Mouse (Mus musculus) liver, embryonic 14.5 days (tissue): ENCODE data around the gene Prep. TPM values are rescaled to one million over a fixed set of nuclear protein-coding genes. Genes with fewer than 3 reads are reported as not detected.
A peak's percentile ranks its signal among the peaks of the same experiment; 100 is the strongest.

Experiments used
- ATAC-seq: fragments of 200-750 bp; cut with Nextera tagmentation; 2 replicates; pipeline ENCODE4 v1.8.0; 2017; ENCODE audit warnings: moderate number of reproducible peaks, mild to moderate bottlenecking, moderate library complexity; ENCODE audit not compliant: insufficient read depth
- DNase-seq, 3 experiments: peaks; one replicate each; pipeline ENCODE4 v3.0.0-alpha.2; 2012 to 2013; ENCODE audit warnings: low read depth in 3 of 3, low spot score in 3 of 3
- H3K27ac ChIP-seq: fragments of 300-500 bp; sonication (generic); 2 replicates; pipeline ENCODE4 v1.5.1; 2014; ENCODE audit warnings: moderate library complexity, mild to moderate bottlenecking, control low read depth, inconsistent platforms
- H3K27me3 ChIP-seq: fragments of 300-500 bp; sonication (generic); 2 replicates; pipeline ENCODE4 v1.6.1; 2014; ENCODE audit warnings: mild to moderate bottlenecking, low read length, moderate library complexity; ENCODE audit not compliant: control insufficient read depth, insufficient read depth
- H3K36me3 ChIP-seq: fragments of 300-500 bp; sonication (generic); replicated peaks from 2 replicates; pipeline ENCODE4 v1.6.1; 2014; ENCODE audit warnings: low read depth; ENCODE audit not compliant: control insufficient read depth, insufficient read depth
- H3K4me1 ChIP-seq, 2 experiments: fragments of 200-500 bp in 1 of 2; fragments of 300-500 bp in 1 of 2; sonication (generic) in 1 of 2; replicated peaks; 2 replicates each; pipeline ENCODE4 v1.6.1; 2012 to 2014; ENCODE audit warnings: antibody characterized with exemption in 1 of 2, inconsistent platforms in 1 of 2, low read length in 1 of 2; ENCODE audit not compliant: control insufficient read depth in 2 of 2, insufficient read depth in 2 of 2
- H3K4me2 ChIP-seq: fragments of 300-500 bp; sonication (generic); 2 replicates; pipeline ENCODE4 v1.6.1; 2014; ENCODE audit warnings: low read depth, mild to moderate bottlenecking, control low read depth, moderate library complexity
- H3K4me3 ChIP-seq, 2 experiments: fragments of 200-500 bp in 1 of 2; fragments of 300-500 bp in 1 of 2; sonication (generic) in 1 of 2; 2 replicates each; pipeline ENCODE4 v1.5.1; 2012 to 2014; ENCODE audit warnings: low read depth in 2 of 2, low read length in 2 of 2, mild to moderate bottlenecking in 2 of 2, control low read depth in 1 of 2, inconsistent platforms in 1 of 2, moderate library complexity in 1 of 2; ENCODE audit not compliant: insufficient read depth in 1 of 2
- H3K9ac ChIP-seq: fragments of 300-500 bp; sonication (generic); replicated peaks from 2 replicates; pipeline ENCODE4 v1.6.1; 2014; ENCODE audit warnings: mild to moderate bottlenecking, control low read depth, moderate library complexity
- H3K9me3 ChIP-seq: fragments of 300-500 bp; sonication (generic); 2 replicates; pipeline ENCODE4 v1.6.1; 2016; ENCODE audit warnings: low read length, mixed read lengths; ENCODE audit not compliant: control insufficient read depth
- CTCF ChIP-seq: IDR thresholded peaks from 2 replicates; pipeline ENCODE4 v1.5.1; 2016; ENCODE audit warnings: antibody characterized with exemption, low read depth, control low read depth
- EP300 ChIP-seq: IDR thresholded peaks from 2 replicates; pipeline ENCODE4 v1.6.1; 2016; ENCODE audit warnings: antibody characterized with exemption, low read depth
- WGBS: fragments of 180-500 bp; shearing (Covaris S2); extraction: QIAGEN DNeasy Blood & Tissue Kit; methylation state at CpG from one replicate; pipeline ENCODE4 v1.1.7; 2014; ENCODE audit not compliant: insufficient replicate concordance; 5-methylcytosine and 5-hydroxymethylcytosine counted together
- polyA plus RNA-seq, 2 experiments: library from polyadenylated mRNA; depleted of rRNA in 1 of 2; stranded (reverse) in 1 of 2; unstranded in 1 of 2; fragments of >200 nt; fragmentation: Nextera tagmentation in 1 of 2; extraction: Ambion mirVana in 1 of 2; gene quantifications; 2 replicates each; pipeline versions ENCODE4 v1.2.1 to v1.2.3; 2012 to 2014

Gene Prep
- polyA plus RNA-seq, 2 experiments = 4.6 to 6.7 TPM

- peak overlapping the region; percentile 55 for H3K4me2 ChIP-seq
- DNase-seq (no peak), ATAC-seq (no peak)
- no peaks in the 10 kb centered on the region for H3K27me3 ChIP-seq
- H3K9me3 ChIP-seq = no peaks in the 10 kb centered on the region
- H3K4me1 ChIP-seq = peaks cover 6 to 13% of the 10 kb centered on the region in 2 experiments
- H3K4me3 ChIP-seq = 0 out of 4 replicates have a peak overlapping the region, but pooled peaks of 1 of the 2 experiments have one; percentile 12
- TF ChIP-seq EP300 (no peak), CTCF (no peak)
- H3K9ac ChIP-seq = peak overlapping the region; percentile 15; the same call in 1 of the 2 replicates
- WGBS = 34% methylated on average over 11 of the region's 11 CpGs
- H3K27ac ChIP-seq = no peak overlapping the region
- no peaks in the 10 kb centered on the region for H3K36me3 ChIP-seq
These were observed 18.4 kb upstream of the Prep start for GRCm38 (mm10) chr10:45048622-45049021.

DNA sequence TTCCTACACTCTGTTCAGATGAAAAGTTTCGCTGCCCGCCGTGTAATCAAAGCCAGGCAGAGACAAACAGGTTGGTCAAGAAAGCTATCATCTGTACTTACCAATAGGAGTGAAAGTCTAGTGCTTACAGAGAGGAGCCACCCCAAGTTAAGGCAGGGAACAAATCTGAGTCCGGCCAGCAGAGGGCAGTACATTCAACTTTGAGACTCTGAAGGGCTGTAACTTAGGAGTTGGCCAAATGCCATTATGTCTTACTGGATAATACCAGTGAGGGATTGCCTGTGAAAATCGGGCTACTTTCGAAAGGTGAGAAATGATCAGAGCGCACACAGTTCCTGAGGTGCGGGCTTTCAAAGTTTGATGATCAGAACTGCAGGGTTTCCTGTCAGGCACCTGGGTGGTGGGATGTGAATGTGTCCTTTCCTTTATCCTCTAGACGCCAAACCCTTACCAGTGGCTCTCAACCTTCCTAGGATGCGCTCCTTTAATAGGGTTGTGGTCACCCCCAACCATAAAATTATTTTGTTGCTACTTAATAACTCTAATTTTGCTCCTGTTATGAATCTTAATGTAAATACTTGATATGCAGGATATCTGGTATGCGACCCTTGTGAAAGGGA lies 15.8 kb upstream of the Prep start:
- Histone ChIP-seq H3K27ac (no peak overlapping the region), H3K9me3 (no peaks in the 10 kb centered on the region), H3K27me3 (no peaks in the 10 kb centered on the region), H3K4me1 (peaks cover 6 to 11% of the 10 kb centered on the region in 2 experiments), H3K9ac (no peak overlapping the region), H3K4me2 (no peak overlapping the region), H3K4me3 (no peak overlapping the region), H3K36me3 (no peaks in the 10 kb centered on the region)
- TF ChIP-seq CTCF = peak; percentile 77
- no peak for TF ChIP-seq EP300
- 36% methylated on average over 11 of the region's 11 CpGs for WGBS
- ATAC-seq (no peak), DNase-seq (peak; percentile 45 to 62 (median 51))

DNA sequence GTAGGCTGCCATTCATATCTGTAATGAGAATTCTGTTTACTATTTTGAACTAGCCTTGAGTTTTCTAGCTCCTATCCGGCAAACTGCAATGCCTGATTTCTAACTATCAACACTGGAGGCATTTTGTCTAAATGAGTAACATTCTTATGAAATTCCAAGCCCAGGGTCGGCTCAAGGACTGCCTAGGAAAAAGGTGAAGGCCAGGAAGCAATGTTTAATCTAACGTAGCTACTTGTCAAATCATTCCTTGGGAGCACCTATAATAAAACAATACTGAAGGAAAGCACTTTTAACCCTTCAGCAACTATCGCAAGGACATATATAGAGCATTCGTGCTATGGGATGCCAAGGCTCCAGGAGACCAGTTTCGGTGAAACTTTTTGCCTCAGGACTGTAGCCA lies 8.6 kb upstream of the Prep start:
- no peak overlapping the region for H3K9ac ChIP-seq
- H3K4me2 ChIP-seq = no peak overlapping the region
- no peaks in the 10 kb centered on the region for H3K36me3 ChIP-seq
- no peaks in the 10 kb centered on the region for H3K9me3 ChIP-seq
- TF ChIP-seq EP300 (no peak), CTCF (no peak)
- no peak for ATAC-seq
- H3K4me3 ChIP-seq = no peak overlapping the region
- DNase-seq = no peak
- WGBS = 78% methylated on average over 6 of the region's 6 CpGs
- H3K27me3 ChIP-seq = no peaks in the 10 kb centered on the region
- no peaks in the 10 kb centered on the region for H3K4me1 ChIP-seq
- no peak overlapping the region for H3K27ac ChIP-seq

- no peak overlapping the region for H3K9ac ChIP-seq
These were observed 6.2 kb upstream of the Prep start for GRCm38 (mm10) chr10:45060841-45061240.

GRCm38 (mm10) chr10:45066131-45066930 lies 672 bp upstream of the Prep start:
- ATAC-seq (peak; percentile 32; the same call in 1 of the 2 replicates), DNase-seq (no peak)
- peak overlapping the region; percentile 76 for H3K4me2 ChIP-seq
- H3K9ac ChIP-seq = peak overlapping the region; percentile 48
- no peaks in the 10 kb centered on the region for H3K9me3 ChIP-seq
- TF ChIP-seq CTCF (peak; percentile 47), EP300 (no peak)
- WGBS = 2% methylated on average over 12 of the region's 12 CpGs
- peaks cover 29 to 41% of the 10 kb centered on the region in 2 experiments for H3K4me1 ChIP-seq
- H3K27me3 ChIP-seq = no peaks in the 10 kb centered on the region
- H3K4me3 ChIP-seq = peak overlapping the region; percentile 72 to 89
- H3K36me3 ChIP-seq = no peaks in the 10 kb centered on the region
- H3K27ac ChIP-seq = no peak overlapping the region

More at GRCm38 (mm10) chr10:45060841-45061240, 6.2 kb upstream of the Prep start:
- no peaks in the 10 kb centered on the region for H3K9me3 ChIP-seq
- DNase-seq (no peak), ATAC-seq (no peak)
- no peaks in the 10 kb centered on the region for H3K36me3 ChIP-seq
- TF ChIP-seq CTCF = no peak
- TF ChIP-seq EP300 = no peak
- H3K4me1 ChIP-seq = peaks cover 3 to 7% of the 10 kb centered on the region in 2 experiments; a peak in 2 of 4 replicates
- 25% methylated on average over 1 of the region's 1 CpGs for WGBS
- no peaks in the 10 kb centered on the region for H3K27me3 ChIP-seq
- H3K27ac ChIP-seq = no peak overlapping the region
- no peak overlapping the region for H3K4me2 ChIP-seq
- no peak overlapping the region for H3K4me3 ChIP-seq
